Mouse (Mus musculus) cerebellum, postnatal 36 days (tissue): ENCODE measurements around the gene Caprin2.
"Not testable (repeated sequence)": the region's sequence is repeated elsewhere in the genome, so short reads cannot be mapped to it uniquely, and the experiment has no call there.

Experiments used
- DNase-seq, 2 experiments: peaks; one replicate each; pipeline ENCODE4 v3.0.0; 2021 to 2022; ENCODE audit warnings: mixed read lengths in 2 of 2

The Caprin2 gene

GRCm38 (mm10) chr6:148895773-148896506 is at the start of gene Caprin2:
Caprin2 (minus strand) TSS chr6:148896237.
- peak; percentile 87 to 90 for DNase-seq

GRCm38 (mm10) chr6:148944767-148945508 is 48.9 kb upstream of the Caprin2 start:
- peak; percentile 31 for DNase-seq

- DNase-seq = no peak
Observed at GRCm38 (mm10) chr6:148944344-148944766, 48.3 kb upstream of the Caprin2 start.

GRCm38 (mm10) chr6:148943695-148944094 is 47.7 kb upstream of the Caprin2 start:
- no peak for DNase-seq

- DNase-seq = no peak
Observed at GRCm38 (mm10) chr6:148942406-148942805, 46.4 kb upstream of the Caprin2 start.

GRCm38 (mm10) chr6:148941880-148942279 is 45.8 kb upstream of the Caprin2 start:
- no peak for DNase-seq

GRCm38 (mm10) chr6:148940383-148940782 is 44.3 kb upstream of the Caprin2 start:
- not testable (repeated sequence) for DNase-seq

- no peak for DNase-seq
Observed at GRCm38 (mm10) chr6:148937693-148938092, 41.7 kb upstream of the Caprin2 start.

GRCm38 (mm10) chr6:148934961-148935590 is 39.0 kb upstream of the Caprin2 start:
- no peak for DNase-seq

GRCm38 (mm10) chr6:148931281-148931680 is 35.2 kb upstream of the Caprin2 start:
- DNase-seq = no peak

GRCm38 (mm10) chr6:148918841-148919398 is 22.9 kb upstream of the Caprin2 start:
- no peak for DNase-seq

- no peak for DNase-seq
Observed at GRCm38 (mm10) chr6:148917672-148918071, 21.6 kb upstream of the Caprin2 start.

GRCm38 (mm10) chr6:148916817-148917216 is 20.8 kb upstream of the Caprin2 start:
- no peak for DNase-seq

- peak; percentile 19 to 42 for DNase-seq
Observed at GRCm38 (mm10) chr6:148913938-148914337, 17.9 kb upstream of the Caprin2 start.

- DNase-seq = not testable (repeated sequence)
Observed at GRCm38 (mm10) chr6:148911906-148912305, 15.9 kb upstream of the Caprin2 start.

GRCm38 (mm10) chr6:148906958-148907357 is 10.9 kb upstream of the Caprin2 start:
- no peak for DNase-seq

GRCm38 (mm10) chr6:148902728-148903127 is 6.7 kb upstream of the Caprin2 start:
- DNase-seq = no peak

GRCm38 (mm10) chr6:148896507-148896851 is 442 bp upstream of the Caprin2 start:
- no peak for DNase-seq

GRCm38 (mm10) chr6:148894888-148895772 is 907 bp downstream of the Caprin2 start:
- peak in 1 of 2 experiments; percentile 43 for DNase-seq

GRCm38 (mm10) chr6:148873911-148874310 is 22.1 kb downstream of the Caprin2 start:
- no peak for DNase-seq

- DNase-seq = no peak
Observed at GRCm38 (mm10) chr6:148845629-148846028, 50.4 kb downstream of the Caprin2 start.

GRCm38 (mm10) chr6:148841760-148842159 is 54.3 kb downstream of the Caprin2 start:
- DNase-seq = no peak
